Mouse (Mus musculus) CH12.LX (cell line): Measurements from ENCODE around the gene Zbtb4. TPM values are rescaled to one million over a fixed set of nuclear protein-coding genes. Genes with fewer than 3 reads are reported as not detected.

Source experiments
- DNase-seq: peaks from one replicate; pipeline ENCODE4 v3.0.0-alpha.2; 2013; ENCODE audit errors: extremely low read depth
- H3K27ac ChIP-seq: 2 replicates; pipeline ENCODE4 v1.5.1; 2012; ENCODE audit warnings: low read depth, mild to moderate bottlenecking, control low read depth, moderate library complexity; ENCODE audit not compliant: insufficient read depth
- H3K27me3 ChIP-seq: replicated peaks from 2 replicates; pipeline ENCODE3; 2012; ENCODE audit warnings: inconsistent platforms
- H3K36me3 ChIP-seq, 2 experiments: replicated peaks in 1 of 2; 2 replicates each; pipeline versions ENCODE3 to v1.6.1; 2012; ENCODE audit warnings: inconsistent platforms in 1 of 2, low read length in 1 of 2, mild to moderate bottlenecking in 1 of 2, mixed read lengths in 1 of 2, moderate library complexity in 1 of 2; ENCODE audit not compliant: control insufficient read depth in 1 of 2, insufficient read depth in 1 of 2
- H3K4me1 ChIP-seq, 2 experiments: 2 replicates each; pipeline ENCODE4 v1.6.1; 2012; ENCODE audit warnings: inconsistent platforms in 1 of 2, moderate library complexity in 1 of 2; ENCODE audit not compliant: insufficient read depth in 2 of 2, control insufficient read depth in 1 of 2
- H3K4me2 ChIP-seq: 2 replicates; pipeline ENCODE4 v1.6.1; 2012; ENCODE audit warnings: low read depth, mild to moderate bottlenecking, control low read depth; ENCODE audit not compliant: poor library complexity, insufficient read depth, severe bottlenecking
- H3K4me3 ChIP-seq, 3 experiments: fragments of 150-350 bp in 1 of 3; sonication (generic) in 1 of 3; replicated peaks in 1 of 3; 2 replicates each; pipeline versions ENCODE3 to v1.5.1; 2011 to 2012; ENCODE audit warnings: low read depth in 2 of 3, low read length in 2 of 3, mild to moderate bottlenecking in 2 of 3, moderate library complexity in 2 of 3, control low read depth in 1 of 3, improper control_type of control experiment in 1 of 3, inconsistent platforms in 1 of 3, mixed read lengths in 1 of 3; ENCODE audit not compliant: poor library complexity in 1 of 3
- H3K79me2 ChIP-seq: replicated peaks from 2 replicates; pipeline ENCODE4 v1.6.1; 2012; ENCODE audit warnings: mild to moderate bottlenecking, moderate library complexity; ENCODE audit not compliant: control insufficient read depth, poor library complexity, insufficient read depth, severe bottlenecking; ENCODE audit errors: extremely low read depth
- H3K9ac ChIP-seq: 2 replicates; pipeline ENCODE4 v1.6.1; 2012; ENCODE audit warnings: low read depth, mild to moderate bottlenecking, control low read depth, moderate library complexity; ENCODE audit not compliant: insufficient read depth
- H3K9me3 ChIP-seq: replicated peaks from 2 replicates; pipeline ENCODE3; 2012; ENCODE audit warnings: low read length, inconsistent platforms, mixed read lengths
- CHD1 ChIP-seq: IDR thresholded peaks from 2 replicates; pipeline ENCODE4 v1.6.1; 2012; ENCODE audit warnings: low read depth, low read length, improper control_type of control experiment, inconsistent platforms
- CHD2 ChIP-seq: IDR thresholded peaks from 2 replicates; pipeline ENCODE4 v1.6.1; 2011; ENCODE audit warnings: low read length, improper control_type of control experiment
- CTCF ChIP-seq, 2 experiments: IDR thresholded peaks in 1 of 2; conservative IDR thresholded peaks in 1 of 2; 2 replicates each; pipeline ENCODE4 v1.5.1; 2011 to 2012; ENCODE audit warnings: low read depth in 2 of 2, low read length in 2 of 2, improper control_type of control experiment in 1 of 2, inconsistent platforms in 1 of 2, mild to moderate bottlenecking in 1 of 2, moderate library complexity in 1 of 2
- ELF1 ChIP-seq: IDR thresholded peaks from 2 replicates; pipeline ENCODE4 v1.6.1; 2014; ENCODE audit warnings: low read depth, mild to moderate bottlenecking, inconsistent platforms, low read length, improper control_type of control experiment
- EP300 ChIP-seq: IDR thresholded peaks from 2 replicates; pipeline ENCODE4 v1.6.1; 2011; ENCODE audit warnings: low read length, improper control_type of control experiment
- IRF4 ChIP-seq: IDR thresholded peaks from 2 replicates; pipeline ENCODE4 v1.6.1; 2014; ENCODE audit warnings: low read depth, mild to moderate bottlenecking, inconsistent platforms, low read length, improper control_type of control experiment
- JUN ChIP-seq: IDR thresholded peaks from 2 replicates; pipeline ENCODE4 v1.6.1; 2011; ENCODE audit warnings: low read depth, mild to moderate bottlenecking, low read length, improper control_type of control experiment, moderate library complexity; ENCODE audit not compliant: insufficient read depth
- JUND ChIP-seq: conservative IDR thresholded peaks from 2 replicates; pipeline ENCODE4 v1.6.1; 2011; ENCODE audit warnings: low read depth, low read length, improper control_type of control experiment
- KAT2A ChIP-seq: IDR thresholded peaks from 2 replicates; pipeline ENCODE4 v1.6.1; 2012; ENCODE audit warnings: low read length, improper control_type of control experiment, inconsistent platforms; ENCODE audit not compliant: insufficient replicate concordance
- MAFK ChIP-seq: IDR thresholded peaks from 2 replicates; pipeline ENCODE4 v1.6.1; 2011; ENCODE audit warnings: low read length, improper control_type of control experiment; ENCODE audit not compliant: insufficient replicate concordance
- MXI1 ChIP-seq: IDR thresholded peaks from 2 replicates; pipeline ENCODE4 v1.6.1; 2011; ENCODE audit warnings: mild to moderate bottlenecking, low read depth, low read length, improper control_type of control experiment
- MYC ChIP-seq: IDR thresholded peaks from 2 replicates; pipeline ENCODE4 v1.6.1; 2011; ENCODE audit warnings: low read depth, mild to moderate bottlenecking, improper control_type of control experiment, low read length
- NELFE ChIP-seq: IDR thresholded peaks from 2 replicates; pipeline ENCODE4 v1.6.1; 2011; ENCODE audit warnings: low read depth, low read length, improper control_type of control experiment
- NRF1 ChIP-seq: IDR thresholded peaks from 2 replicates; pipeline ENCODE4 v1.6.1; 2014; ENCODE audit warnings: low read depth, mild to moderate bottlenecking, inconsistent platforms, low read length, improper control_type of control experiment, moderate library complexity
- PAX5 ChIP-seq: IDR thresholded peaks from 2 replicates; pipeline ENCODE4 v1.6.1; 2012; ENCODE audit warnings: low read length, inconsistent platforms, mixed read lengths
- POLR2AphosphoS2 ChIP-seq: IDR thresholded peaks from 2 replicates; pipeline ENCODE4 v1.6.1; 2011; ENCODE audit warnings: low read depth, low read length, improper control_type of control experiment
- RAD21 ChIP-seq: IDR thresholded peaks from 2 replicates; pipeline ENCODE4 v1.6.1; 2011; ENCODE audit warnings: low read depth, mild to moderate bottlenecking, low read length, improper control_type of control experiment, moderate library complexity
- RCOR1 ChIP-seq: conservative IDR thresholded peaks from 2 replicates; pipeline ENCODE4 v1.6.1; 2012; ENCODE audit warnings: low read depth, mild to moderate bottlenecking, inconsistent platforms, low read length, improper control_type of control experiment
- SIN3A ChIP-seq: IDR thresholded peaks from 2 replicates; pipeline ENCODE4 v1.6.1; 2012; ENCODE audit warnings: low read length, improper control_type of control experiment, inconsistent platforms
- TBP ChIP-seq: conservative IDR thresholded peaks from 2 replicates; pipeline ENCODE4 v1.6.1; 2011; ENCODE audit warnings: low read depth, low read length, improper control_type of control experiment
- UBTF ChIP-seq: IDR thresholded peaks from 2 replicates; pipeline ENCODE4 v1.6.1; 2012; ENCODE audit warnings: low read depth, mild to moderate bottlenecking, inconsistent platforms, low read length, improper control_type of control experiment, moderate library complexity
- USF1 ChIP-seq: IDR thresholded peaks from 2 replicates; pipeline ENCODE4 v1.6.1; 2014; ENCODE audit warnings: low read depth, mild to moderate bottlenecking, inconsistent platforms, low read length, improper control_type of control experiment
- USF2 ChIP-seq: conservative IDR thresholded peaks from 2 replicates; pipeline ENCODE4 v1.6.1; 2011; ENCODE audit warnings: low read depth, low read length, improper control_type of control experiment
- ZC3H11A ChIP-seq: IDR thresholded peaks from 2 replicates; pipeline ENCODE4 v1.6.1; 2012; ENCODE audit warnings: low read depth, mild to moderate bottlenecking, inconsistent platforms, low read length, improper control_type of control experiment
- dilution Hi-C: fragments of 300-500 bp; cut with MboI; formaldehyde crosslinking; loops from 2 replicates; pipeline ENCODE4 v1.14.3; 2020; ENCODE audit warnings: low sequenced_read_pairs; ENCODE audit not compliant: extremely low pct_unique_long_range_greater_than_20kb, extremely low pct_ligation_motif_present
- in situ Hi-C: fragments of 300-500 bp; cut with MboI; formaldehyde crosslinking; loops from 3 replicates; pipeline ENCODE4 v1.14.3; 2019; ENCODE audit warnings: low sequenced_read_pairs, low pct_ligation_motif_present, low pct_unique_long_range_greater_than_20kb, mixed read lengths
- polyA plus RNA-seq: library from polyadenylated mRNA; unstranded; fragments of >175 nt; gene quantifications from 2 replicates; pipeline ENCODE4 v1.2.1, GENCODE M21; 2012; ENCODE audit warnings: low read depth; ENCODE audit not compliant: insufficient read length
- total RNA-seq, 2 experiments: library from RNA; depleted of rRNA; stranded (reverse); fragments of 300-350 nt in 1 of 2; fragments of >200 nt in 1 of 2; gene quantifications; 2 replicates each; pipeline ENCODE4 v1.2.3; 2012 to 2014

Zbtb4 gene
- total and polyA plus RNA-seq, 3 experiments: 0.75 to 3.4 (median 2.3) TPM

- Histone ChIP-seq H3K9ac (peak overlapping the region; percentile 50), H3K9me3 (no peaks in the 10 kb centered on the region), H3K27me3 (no peaks in the 10 kb centered on the region), H3K4me3 (peak overlapping the region; percentile 55 to 60 (median 57)), H3K4me1 (peaks cover 15 to 53% of the 10 kb centered on the region in 2 experiments), H3K27ac (peak overlapping the region; percentile 75), H3K36me3 (peaks cover 0 to 16% of the 10 kb centered on the region in 2 experiments), H3K79me2 (peaks cover 52% of the 10 kb centered on the region), H3K4me2 (peak overlapping the region; percentile 98)
- dilution Hi-C loops (no loop called here), in situ Hi-C loops (loop anchor here (5.0 kb wide), 1 partner anchor 35 kb away; no protein-coding TSS in a partner anchor)
- no peak for DNase-seq
- TF ChIP-seq SIN3A (peak; percentile 72), EP300 (no peak), JUND (0 out of 2 replicates have a peak, but pooled peaks have one; percentile 4), KAT2A (0 out of 2 replicates have a peak, but pooled peaks have one; percentile 20), CHD1 (peak; percentile 73), MAFK (no peak), MXI1 (peak; percentile 58; the same call in 1 of the 2 replicates), POLR2AphosphoS2 (no peak), ELF1 (peak; percentile 44), RCOR1 (peak; percentile 10; the same call in 1 of the 2 replicates), CTCF (conservative IDR thresholded peaks at IDR 0.05 in 1 of 2, IDR thresholded peaks at IDR 0.05 in 1 of 2; ENCODE audit: low read depth in 2 of 2, low read length in 2 of 2) (no peak), RAD21 (no peak), MYC (peak; percentile 28; the same call in 1 of the 2 replicates), PAX5 (no peak), CHD2 (no peak), IRF4 (no peak), USF1 (no peak), TBP (no peak), UBTF (peak; percentile 75), USF2 (no peak), NRF1 (no peak), JUN (no peak), ZC3H11A (no peak), NELFE (no peak)
- TF ChIP-seq, all 38 proteins: peak for 9
Measured at GRCm38 (mm10) chr11:69757303-69758089, 8.2 kb upstream of the Zbtb4 start.
